Mouse (Mus musculus): ENCODE measurements around the gene Gsn. TPM values are rescaled to one million over a fixed set of nuclear protein-coding genes. Genes with fewer than 3 reads are reported as not detected.

Gsn gene
- polyA plus RNA-seq, 1 experiment, result 166 TPM

GRCm38 (mm10) chr2:35267876-35268566 is 11.8 kb downstream of the Gsn start:
- TF ChIP-seq MYOD1 (IDR thresholded peaks at IDR 0.05; ENCODE audit: control insufficient read depth, insufficient read length, low read depth) (no peak), USF1 (IDR thresholded peaks at IDR 0.05; ENCODE audit: low read depth) (peak; percentile 78)
- Histone ChIP-seq H3K79me2 (ENCODE audit: control insufficient read depth, insufficient read depth) (peaks cover 60% of the 10 kb centered on the region), H3K27me3 (ENCODE audit: control insufficient read depth, insufficient read depth, insufficient read length) (no peaks in the 10 kb centered on the region), H3ac (ENCODE audit: control insufficient read depth, insufficient read length, low read depth) (no peak overlapping the region), H3K79me3 (ENCODE audit: low read depth) (peaks cover 10% of the 10 kb centered on the region), H3K36me3 (ENCODE audit: control insufficient read depth, insufficient read depth) (no peaks in the 10 kb centered on the region), H3K4me3 (ENCODE audit: insufficient read depth, poor library complexity, severe bottlenecking) (no peak overlapping the region)

- H3K36me3 ChIP-seq (ENCODE audit: control insufficient read depth, insufficient read depth), result no peaks in the 10 kb centered on the region
- no peaks in the 10 kb centered on the region for H3K27me3 ChIP-seq (ENCODE audit: control insufficient read depth, insufficient read depth, insufficient read length)
- peaks cover 9% of the 10 kb centered on the region for H3K79me3 ChIP-seq (ENCODE audit: low read depth)
- H3K79me2 ChIP-seq (ENCODE audit: control insufficient read depth, insufficient read depth), result peaks cover 60% of the 10 kb centered on the region
- no peak overlapping the region for H3ac ChIP-seq (ENCODE audit: control insufficient read depth, insufficient read length, low read depth)
- no peak overlapping the region for H3K4me3 ChIP-seq (ENCODE audit: insufficient read depth, poor library complexity, severe bottlenecking)
- no peak for TF ChIP-seq MYOG (IDR thresholded peaks at IDR 0.05; ENCODE audit: control insufficient read depth, extremely low read depth, insufficient read length)
- no peak for TF ChIP-seq FOSL1 (IDR thresholded peaks at IDR 0.05; ENCODE audit: insufficient read depth, low read length, poor library complexity, severe bottlenecking)
- no peak for TF ChIP-seq CEBPB (IDR thresholded peaks at IDR 0.05; ENCODE audit: low read depth)
- no peak for TF ChIP-seq CTCF (IDR thresholded peaks at IDR 0.05; ENCODE audit: control insufficient read depth, insufficient read depth, insufficient read length)
- no peak for TF ChIP-seq USF1 (IDR thresholded peaks at IDR 0.05; ENCODE audit: low read depth)
Measured at GRCm38 (mm10) chr2:35269136-35269535, 13.0 kb downstream of the Gsn start.

- peaks cover 60% of the 10 kb centered on the region for H3K79me2 ChIP-seq (ENCODE audit: control insufficient read depth, insufficient read depth)
- no peaks in the 10 kb centered on the region for H3K27me3 ChIP-seq (ENCODE audit: control insufficient read depth, insufficient read depth, insufficient read length)
- no peak overlapping the region for H3K4me3 ChIP-seq (ENCODE audit: insufficient read depth, poor library complexity, severe bottlenecking)
- peaks cover 5% of the 10 kb centered on the region for H3K79me3 ChIP-seq (ENCODE audit: low read depth)
- H3K36me3 ChIP-seq (ENCODE audit: control insufficient read depth, insufficient read depth), result peaks cover 2% of the 10 kb centered on the region
- TF ChIP-seq CTCF (IDR thresholded peaks at IDR 0.05; ENCODE audit: control insufficient read depth, insufficient read depth, insufficient read length) (no peak), MYOG (IDR thresholded peaks at IDR 0.05; ENCODE audit: control insufficient read depth, extremely low read depth, insufficient read length) (no peak), MYOD1 (IDR thresholded peaks at IDR 0.05; ENCODE audit: control insufficient read depth, insufficient read length, low read depth) (no peak), MAX (IDR thresholded peaks at IDR 0.05) (no peak), FOSL1 (IDR thresholded peaks at IDR 0.05; ENCODE audit: insufficient read depth, low read length, poor library complexity, severe bottlenecking) (no peak), USF1 (IDR thresholded peaks at IDR 0.05; ENCODE audit: low read depth) (no peak), CEBPB (IDR thresholded peaks at IDR 0.05; ENCODE audit: low read depth) (no peak)
- no peak overlapping the region for H3ac ChIP-seq (ENCODE audit: control insufficient read depth, insufficient read length, low read depth)
Measured at GRCm38 (mm10) chr2:35269716-35270260, 13.6 kb downstream of the Gsn start.

- H3K27me3 ChIP-seq (ENCODE audit: control insufficient read depth, insufficient read depth, insufficient read length), result no peaks in the 10 kb centered on the region
- peaks cover 5% of the 10 kb centered on the region for H3K79me3 ChIP-seq (ENCODE audit: low read depth)
- H3K4me3 ChIP-seq (ENCODE audit: insufficient read depth, poor library complexity, severe bottlenecking), result no peak overlapping the region
- no peak for TF ChIP-seq MYOG (IDR thresholded peaks at IDR 0.05; ENCODE audit: control insufficient read depth, extremely low read depth, insufficient read length)
- peak; percentile 28 for TF ChIP-seq MAX (IDR thresholded peaks at IDR 0.05)
- no peak for TF ChIP-seq FOSL1 (IDR thresholded peaks at IDR 0.05; ENCODE audit: insufficient read depth, low read length, poor library complexity, severe bottlenecking)
- TF ChIP-seq USF1 (IDR thresholded peaks at IDR 0.05; ENCODE audit: low read depth), result no peak
- TF ChIP-seq CEBPB (IDR thresholded peaks at IDR 0.05; ENCODE audit: low read depth), result no peak
- peak; percentile 54 for TF ChIP-seq CTCF (IDR thresholded peaks at IDR 0.05; ENCODE audit: control insufficient read depth, insufficient read depth, insufficient read length)
- no peak for TF ChIP-seq MYOD1 (IDR thresholded peaks at IDR 0.05; ENCODE audit: control insufficient read depth, insufficient read length, low read depth)
- peaks cover 9% of the 10 kb centered on the region for H3K36me3 ChIP-seq (ENCODE audit: control insufficient read depth, insufficient read depth)
- peaks cover 55% of the 10 kb centered on the region for H3K79me2 ChIP-seq (ENCODE audit: control insufficient read depth, insufficient read depth)
- H3ac ChIP-seq (ENCODE audit: control insufficient read depth, insufficient read length, low read depth), result peak overlapping the region; percentile 14
Measured at GRCm38 (mm10) chr2:35270531-35270984, 14.4 kb downstream of the Gsn start.

GRCm38 (mm10) chr2:35271817-35272216 is 15.6 kb downstream of the Gsn start:
- Histone ChIP-seq H3K36me3 (ENCODE audit: control insufficient read depth, insufficient read depth) (peaks cover 9% of the 10 kb centered on the region), H3K79me3 (ENCODE audit: low read depth) (peaks cover 3% of the 10 kb centered on the region), H3K4me3 (ENCODE audit: insufficient read depth, poor library complexity, severe bottlenecking) (no peak overlapping the region), H3ac (ENCODE audit: control insufficient read depth, insufficient read length, low read depth) (no peak overlapping the region), H3K79me2 (ENCODE audit: control insufficient read depth, insufficient read depth) (peaks cover 43% of the 10 kb centered on the region), H3K27me3 (ENCODE audit: control insufficient read depth, insufficient read depth, insufficient read length) (no peaks in the 10 kb centered on the region)
- TF ChIP-seq MAX (IDR thresholded peaks at IDR 0.05) (peak; percentile 82), CTCF (IDR thresholded peaks at IDR 0.05; ENCODE audit: control insufficient read depth, insufficient read depth, insufficient read length) (no peak), MYOD1 (IDR thresholded peaks at IDR 0.05; ENCODE audit: control insufficient read depth, insufficient read length, low read depth) (peak; percentile 47), USF1 (IDR thresholded peaks at IDR 0.05; ENCODE audit: low read depth) (no peak), CEBPB (IDR thresholded peaks at IDR 0.05; ENCODE audit: low read depth) (no peak), MYOG (IDR thresholded peaks at IDR 0.05; ENCODE audit: control insufficient read depth, extremely low read depth, insufficient read length) (no peak), FOSL1 (IDR thresholded peaks at IDR 0.05; ENCODE audit: insufficient read depth, low read length, poor library complexity, severe bottlenecking) (peak; percentile 94)
